Mouse (Mus musculus): ENCODE results near the gene 2810006K23Rik.
A peak's percentile ranks its signal among the peaks of the same experiment; 100 is the strongest.
"Not testable (repeated sequence)": the region's sequence is repeated elsewhere in the genome, so short reads cannot be mapped to it uniquely, and the experiment has no call there.

Gene 2810006K23Rik

GRCm38 (mm10) chr5:124349196-124349595 lies 21.3 kb downstream of the 2810006K23Rik start:
- DNase-seq (ENCODE audit: low spot score in 2 of 2) = no peak

- DNase-seq (ENCODE audit: low spot score in 2 of 2) = no peak
Observed at GRCm38 (mm10) chr5:124350350-124350749, 22.5 kb downstream of the 2810006K23Rik start.

GRCm38 (mm10) chr5:124351111-124351560 lies 23.2 kb downstream of the 2810006K23Rik start:
- peak; percentile 33 to 74 for DNase-seq (ENCODE audit: low spot score in 2 of 2)

GRCm38 (mm10) chr5:124351604-124352003 lies 23.7 kb downstream of the 2810006K23Rik start:
- no peak for DNase-seq (ENCODE audit: low spot score in 2 of 2)

GRCm38 (mm10) chr5:124352141-124352920 lies 24.4 kb downstream of the 2810006K23Rik start:
- DNase-seq (ENCODE audit: low spot score in 2 of 2) = peak; percentile 55 to 77

- peak in 1 of 2 experiments; percentile 86 for DNase-seq (ENCODE audit: low spot score in 2 of 2)
Observed at GRCm38 (mm10) chr5:124353011-124353725, 25.3 kb downstream of the 2810006K23Rik start.

- peak; percentile 74 to 85 for DNase-seq (ENCODE audit: low spot score in 2 of 2)
Observed at GRCm38 (mm10) chr5:124353726-124354547, 26.0 kb downstream of the 2810006K23Rik start.

- DNase-seq (ENCODE audit: low spot score in 2 of 2) = peak; percentile 47 to 73
Observed at GRCm38 (mm10) chr5:124354574-124355424, 26.9 kb downstream of the 2810006K23Rik start.

- DNase-seq (ENCODE audit: low spot score in 2 of 2) = no peak
Observed at GRCm38 (mm10) chr5:124355425-124355959, 27.6 kb downstream of the 2810006K23Rik start.

- no peak for DNase-seq (ENCODE audit: low spot score in 2 of 2)
Observed at GRCm38 (mm10) chr5:124356695-124357094, 28.8 kb downstream of the 2810006K23Rik start.

- DNase-seq (ENCODE audit: low spot score in 2 of 2) = no peak
Observed at GRCm38 (mm10) chr5:124359641-124360040, 31.8 kb downstream of the 2810006K23Rik start.

GRCm38 (mm10) chr5:124362982-124363381 lies 35.1 kb downstream of the 2810006K23Rik start, which contains the start of gene Cdk2ap1:
TSS of gene Cdk2ap1 (minus strand) at chr5:124363082.
- not testable (repeated sequence) for DNase-seq (ENCODE audit: low spot score in 2 of 2)

GRCm38 (mm10) chr5:124364173-124364918 lies 36.5 kb downstream of the 2810006K23Rik start:
- DNase-seq (ENCODE audit: low spot score in 2 of 2) = no peak

- no peak for DNase-seq (ENCODE audit: low spot score in 2 of 2)
Observed at GRCm38 (mm10) chr5:124365754-124366153, 37.9 kb downstream of the 2810006K23Rik start.

GRCm38 (mm10) chr5:124366721-124367120 lies 38.8 kb downstream of the 2810006K23Rik start:
- DNase-seq (ENCODE audit: low spot score in 2 of 2) = no peak

GRCm38 (mm10) chr5:124374298-124374697 lies 46.4 kb downstream of the 2810006K23Rik start:
- no peak for DNase-seq (ENCODE audit: low spot score in 2 of 2)

- no peak for DNase-seq (ENCODE audit: low spot score in 2 of 2)
Observed at GRCm38 (mm10) chr5:124376401-124376800, 48.5 kb downstream of the 2810006K23Rik start.

GRCm38 (mm10) chr5:124377149-124377548 lies 49.3 kb downstream of the 2810006K23Rik start:
- DNase-seq (ENCODE audit: low spot score in 2 of 2) = no peak

- DNase-seq (ENCODE audit: low spot score in 2 of 2) = no peak
Observed at GRCm38 (mm10) chr5:124380121-124380520, 52.2 kb downstream of the 2810006K23Rik start.

GRCm38 (mm10) chr5:124387932-124388331 lies 60.0 kb downstream of the 2810006K23Rik start:
- DNase-seq (ENCODE audit: low spot score in 2 of 2) = no peak

All from spleen, postnatal 4 days (tissue).